Mouse (Mus musculus): ENCODE measurements around the gene Hoxb7. TPM values are rescaled to one million over a fixed set of nuclear protein-coding genes. Genes with fewer than 3 reads are reported as not detected.

Hoxb7 gene
- polyA plus RNA-seq, 1 experiment = not detected

DNA sequence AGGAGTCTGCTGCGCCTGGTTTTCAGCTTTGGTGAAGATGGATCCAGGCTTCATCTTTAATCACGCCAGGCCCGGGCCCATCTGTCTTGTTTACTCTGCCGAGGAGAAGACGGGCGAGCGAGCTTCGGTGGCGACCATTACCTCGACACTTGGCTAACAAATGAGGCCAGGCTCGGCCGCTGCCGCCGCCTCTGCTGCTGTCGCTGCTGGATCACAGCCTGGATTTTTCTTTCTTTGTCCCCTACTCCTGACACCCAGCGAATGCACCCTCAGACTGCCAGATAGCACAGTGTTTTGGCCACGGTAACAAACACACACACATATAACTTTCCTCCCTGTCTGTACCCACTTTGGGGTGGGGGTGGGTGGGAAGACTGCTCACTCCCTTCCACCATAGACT is 34.3 kb downstream of the Hoxb7 start:
- TF ChIP-seq POLR2A (IDR thresholded peaks at IDR 0.05; ENCODE audit: borderline replicate concordance, low read depth, low read length) (no peak), CTCF (IDR thresholded peaks at IDR 0.05; ENCODE audit: low read depth, low read length) (no peak)
- Histone ChIP-seq H3K27ac (ENCODE audit: insufficient read depth, low read depth, low read length) (no peak overlapping the region), H3K4me1 (ENCODE audit: control insufficient read depth, insufficient read depth, low read length) (peaks cover 3% of the 10 kb centered on the region), H3K4me3 (ENCODE audit: insufficient read depth, low read length) (no peak overlapping the region)

DNA sequence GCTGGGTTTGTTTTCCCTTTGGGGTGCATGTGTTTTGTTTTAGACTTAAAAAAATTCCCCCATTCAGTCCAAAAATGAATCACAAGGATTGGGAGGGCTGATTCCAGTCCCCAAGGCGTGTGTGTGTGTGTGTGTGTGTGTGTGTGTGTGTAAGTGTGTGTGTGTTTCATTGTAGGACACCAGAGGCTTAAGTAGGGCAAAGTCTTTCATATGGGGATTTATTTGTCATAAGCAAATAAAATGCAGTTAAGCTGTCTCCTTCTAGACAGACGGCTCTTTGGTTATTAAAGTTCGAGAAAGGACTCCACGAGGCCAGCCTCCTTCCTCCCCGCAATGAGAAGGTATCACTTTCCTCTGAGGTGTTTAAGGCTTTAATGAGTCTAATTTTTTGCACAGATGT is 35.4 kb downstream of the Hoxb7 start:
- peaks cover 3% of the 10 kb centered on the region for H3K4me1 ChIP-seq (ENCODE audit: control insufficient read depth, insufficient read depth, low read length)
- no peak overlapping the region for H3K27ac ChIP-seq (ENCODE audit: insufficient read depth, low read depth, low read length)
- no peak for TF ChIP-seq POLR2A (IDR thresholded peaks at IDR 0.05; ENCODE audit: borderline replicate concordance, low read depth, low read length)
- no peak for TF ChIP-seq CTCF (IDR thresholded peaks at IDR 0.05; ENCODE audit: low read depth, low read length)

DNA sequence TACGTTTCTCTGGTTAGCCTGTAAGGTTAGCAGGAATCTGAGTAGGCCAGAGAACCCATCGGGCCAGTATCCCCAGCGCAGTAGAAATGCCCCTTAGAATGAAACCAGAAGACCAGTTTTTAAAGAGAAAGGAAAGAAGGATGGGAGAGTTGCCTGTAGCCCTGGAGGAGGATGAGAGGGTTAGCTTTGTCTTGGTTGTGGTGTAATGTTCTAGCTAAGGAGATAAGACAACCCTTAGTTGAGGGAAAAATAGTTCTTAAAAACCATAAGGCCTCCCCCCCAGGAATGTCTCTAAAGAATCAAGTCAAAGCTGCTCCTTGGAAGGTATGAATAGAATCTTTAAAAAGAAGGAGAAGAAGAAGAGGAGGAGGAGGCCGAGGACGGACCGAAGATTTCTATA is 36.3 kb downstream of the Hoxb7 start:
- no peak for TF ChIP-seq CTCF (IDR thresholded peaks at IDR 0.05; ENCODE audit: low read depth, low read length)
- TF ChIP-seq POLR2A (IDR thresholded peaks at IDR 0.05; ENCODE audit: borderline replicate concordance, low read depth, low read length) = no peak
- Histone ChIP-seq H3K4me1 (ENCODE audit: control insufficient read depth, insufficient read depth, low read length) (peaks cover 3% of the 10 kb centered on the region), H3K27ac (ENCODE audit: insufficient read depth, low read depth, low read length) (no peak overlapping the region), H3K4me3 (ENCODE audit: insufficient read depth, low read length) (no peak overlapping the region)

More for the DNA sequence above, 35.4 kb downstream of the Hoxb7 start:
- H3K4me3 ChIP-seq (ENCODE audit: insufficient read depth, low read length) = no peak overlapping the region

DNA sequence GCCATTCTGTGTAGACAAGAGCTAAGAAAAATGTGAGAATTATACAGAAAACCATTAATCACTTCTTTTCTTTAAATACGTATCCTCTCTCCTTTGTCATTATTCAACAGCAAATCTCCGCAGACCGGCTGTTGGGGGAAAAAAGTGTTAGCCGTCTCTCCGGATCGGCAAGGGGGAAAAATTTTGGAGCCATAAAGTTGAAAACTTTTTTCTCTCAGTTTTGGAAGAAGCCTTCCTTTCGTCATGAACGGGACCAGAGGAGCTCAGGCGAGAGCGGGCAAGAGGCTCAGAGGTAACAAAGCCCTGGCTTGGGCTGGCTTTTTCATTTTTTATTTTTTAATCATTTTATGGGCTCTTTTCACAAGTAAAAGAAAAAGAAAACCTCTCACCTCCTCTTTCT is 36.7 kb downstream of the Hoxb7 start, which contains the start of gene Hoxb3:
TSS of gene Hoxb3 (plus strand) at position 173 of the 400 bp plus-strand sequence.
- no peak for TF ChIP-seq CTCF (IDR thresholded peaks at IDR 0.05; ENCODE audit: low read depth, low read length)
- no peak within 1 kb of the TSS for H3K27ac ChIP-seq (ENCODE audit: insufficient read depth, low read depth, low read length)
- H3K4me3 ChIP-seq (ENCODE audit: insufficient read depth, low read length) = no peak within 1 kb of the TSS
- H3K4me1 ChIP-seq (ENCODE audit: control insufficient read depth, insufficient read depth, low read length) = peaks cover 3% of the 10 kb centered on the region

DNA sequence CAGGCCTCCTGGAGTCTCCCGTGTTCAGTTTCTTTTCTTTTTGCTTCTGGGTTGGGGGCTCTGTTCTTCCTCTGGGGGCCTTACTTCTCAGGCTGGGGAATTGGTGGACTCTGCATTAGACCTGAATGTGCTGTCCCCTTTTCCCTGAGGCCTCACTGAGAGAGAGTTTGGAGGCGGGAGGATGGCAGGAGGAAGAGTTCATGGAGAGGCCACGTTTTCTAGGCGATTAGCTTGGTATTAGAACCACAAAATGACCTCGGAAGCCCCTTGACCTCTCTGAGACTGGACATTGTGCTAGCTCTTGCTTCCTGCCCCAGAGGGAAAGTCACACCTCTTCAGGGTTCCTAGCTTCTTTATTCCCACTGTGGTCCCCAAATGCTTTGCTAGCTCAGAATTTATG is 37.7 kb downstream of the Hoxb7 start:
- Histone ChIP-seq H3K27ac (ENCODE audit: insufficient read depth, low read depth, low read length) (no peak overlapping the region), H3K4me3 (ENCODE audit: insufficient read depth, low read length) (no peak overlapping the region), H3K4me1 (ENCODE audit: control insufficient read depth, insufficient read depth, low read length) (peaks cover 3% of the 10 kb centered on the region)
- TF ChIP-seq CTCF (IDR thresholded peaks at IDR 0.05; ENCODE audit: low read depth, low read length) = no peak
- TF ChIP-seq POLR2A (IDR thresholded peaks at IDR 0.05; ENCODE audit: borderline replicate concordance, low read depth, low read length) = no peak

DNA sequence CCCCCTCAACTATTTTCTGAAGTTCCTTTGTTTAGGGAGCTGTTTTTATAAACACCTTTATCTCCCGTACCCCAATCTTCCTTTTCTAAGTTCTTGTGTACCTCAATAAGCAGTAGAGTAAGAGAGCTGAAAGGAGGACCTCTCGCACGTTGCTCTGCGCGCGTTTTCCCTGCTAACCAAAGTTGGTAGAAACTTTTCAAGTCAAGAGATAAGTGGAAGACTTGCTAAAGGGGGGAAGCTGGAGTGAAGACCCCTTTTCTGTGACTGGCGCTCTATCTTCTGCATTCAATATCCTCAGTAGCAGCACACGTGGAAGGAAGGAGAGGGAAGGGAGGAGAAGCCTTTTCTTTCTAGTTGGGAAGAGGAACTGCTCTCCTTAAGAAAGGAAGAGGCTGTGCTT is 38.5 kb downstream of the Hoxb7 start:
- H3K27ac ChIP-seq (ENCODE audit: insufficient read depth, low read depth, low read length) = no peak overlapping the region
- H3K4me1 ChIP-seq (ENCODE audit: control insufficient read depth, insufficient read depth, low read length) = no peaks in the 10 kb centered on the region
- no peak overlapping the region for H3K4me3 ChIP-seq (ENCODE audit: insufficient read depth, low read length)
- TF ChIP-seq POLR2A (IDR thresholded peaks at IDR 0.05; ENCODE audit: borderline replicate concordance, low read depth, low read length) (no peak), CTCF (IDR thresholded peaks at IDR 0.05; ENCODE audit: low read depth, low read length) (no peak)

DNA sequence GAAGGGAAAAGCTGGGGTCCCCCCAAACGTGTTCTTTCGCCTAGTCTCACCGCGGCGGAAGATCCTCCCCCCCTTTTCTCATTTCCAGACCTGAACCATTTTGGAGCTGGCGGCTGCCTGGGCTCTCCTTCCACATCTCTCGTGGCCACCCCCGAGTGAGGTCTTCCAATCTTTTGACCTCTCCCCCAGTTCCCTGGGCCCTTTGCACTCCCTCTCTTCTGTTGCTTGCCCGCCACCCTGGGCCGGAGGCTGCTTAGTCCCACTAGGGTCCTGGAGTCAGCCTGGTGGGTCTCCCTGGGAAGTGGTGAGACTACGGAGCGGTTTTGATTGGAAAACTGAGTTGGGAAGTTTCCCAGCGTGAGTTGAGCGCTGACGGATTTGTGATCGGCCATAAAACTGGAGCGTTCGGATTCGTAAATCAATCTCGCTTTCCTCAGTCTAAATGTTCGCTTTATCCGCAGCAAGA is 39.4 kb downstream of the Hoxb7 start:
- no peak overlapping the region for H3K4me3 ChIP-seq (ENCODE audit: insufficient read depth, low read length)
- H3K4me1 ChIP-seq (ENCODE audit: control insufficient read depth, insufficient read depth, low read length) = no peaks in the 10 kb centered on the region
- TF ChIP-seq CTCF (IDR thresholded peaks at IDR 0.05; ENCODE audit: low read depth, low read length) (no peak), POLR2A (IDR thresholded peaks at IDR 0.05; ENCODE audit: borderline replicate concordance, low read depth, low read length) (no peak)
- no peak overlapping the region for H3K27ac ChIP-seq (ENCODE audit: insufficient read depth, low read depth, low read length)

DNA sequence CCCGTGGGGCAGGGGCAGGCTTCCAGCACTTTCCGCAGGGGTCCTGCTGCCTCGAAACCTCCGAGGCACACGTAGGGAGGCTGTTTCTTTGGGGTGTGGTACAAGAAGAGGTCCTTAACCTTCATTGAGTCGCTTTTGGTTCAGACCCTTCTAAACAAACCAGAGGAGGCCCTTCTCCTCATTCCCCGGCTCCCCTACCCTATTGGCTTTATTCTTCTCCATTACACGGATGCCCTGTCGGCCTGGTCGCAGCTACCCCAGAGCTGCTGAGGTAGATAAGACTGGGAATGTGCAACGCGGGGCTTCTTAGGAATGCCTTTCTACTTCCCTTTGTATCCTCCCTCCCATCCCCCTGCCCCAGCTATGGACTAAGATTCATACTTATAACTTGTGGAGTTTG is 40.3 kb downstream of the Hoxb7 start:
- Histone ChIP-seq H3K27ac (ENCODE audit: insufficient read depth, low read depth, low read length) (no peak overlapping the region), H3K4me3 (ENCODE audit: insufficient read depth, low read length) (no peak overlapping the region), H3K4me1 (ENCODE audit: control insufficient read depth, insufficient read depth, low read length) (no peaks in the 10 kb centered on the region)
- TF ChIP-seq CTCF (IDR thresholded peaks at IDR 0.05; ENCODE audit: low read depth, low read length) = no peak
- TF ChIP-seq POLR2A (IDR thresholded peaks at IDR 0.05; ENCODE audit: borderline replicate concordance, low read depth, low read length) = no peak

DNA sequence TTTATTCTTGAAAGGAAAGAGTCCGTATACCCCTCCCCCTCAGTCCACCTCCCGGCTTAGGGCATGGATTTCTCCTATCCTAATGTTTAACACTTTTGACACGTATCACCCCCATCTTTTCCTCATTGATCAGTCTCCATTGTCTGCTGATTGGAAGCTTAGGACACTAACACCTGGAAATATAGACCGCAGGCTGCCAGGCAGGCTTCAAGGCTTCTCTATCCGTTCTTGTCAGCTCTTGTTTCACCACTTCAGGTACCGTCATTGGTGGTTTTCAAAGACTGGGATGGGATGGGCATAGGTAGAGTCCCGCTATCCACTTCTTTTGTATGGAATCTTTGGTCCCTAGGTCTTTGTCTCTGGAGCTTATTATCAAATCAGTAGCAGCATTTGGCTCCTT is 40.7 kb downstream of the Hoxb7 start:
- TF ChIP-seq CTCF (IDR thresholded peaks at IDR 0.05; ENCODE audit: low read depth, low read length) (no peak), POLR2A (IDR thresholded peaks at IDR 0.05; ENCODE audit: borderline replicate concordance, low read depth, low read length) (no peak)
- Histone ChIP-seq H3K27ac (ENCODE audit: insufficient read depth, low read depth, low read length) (no peak overlapping the region), H3K4me1 (ENCODE audit: control insufficient read depth, insufficient read depth, low read length) (no peaks in the 10 kb centered on the region), H3K4me3 (ENCODE audit: insufficient read depth, low read length) (no peak overlapping the region)

DNA sequence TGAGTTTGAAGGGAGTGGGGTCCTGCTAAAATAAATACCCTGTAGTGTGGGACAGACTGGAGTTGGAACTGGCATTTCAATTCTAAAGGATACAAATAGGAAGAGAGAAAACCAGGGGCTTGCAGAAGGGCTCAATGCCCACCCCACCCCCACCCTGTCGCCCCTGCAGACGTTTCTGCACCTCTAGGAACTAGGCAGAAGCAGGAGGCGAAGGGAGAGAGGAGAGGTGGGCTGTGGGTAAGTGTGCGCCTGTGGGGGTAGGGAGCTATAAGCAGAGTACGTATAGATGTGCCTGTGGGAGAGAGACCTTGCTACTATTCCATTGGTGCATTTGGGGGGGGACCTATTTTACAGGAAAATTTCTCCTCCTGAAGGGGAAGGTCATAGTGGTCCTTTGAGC is 41.3 kb downstream of the Hoxb7 start:
- H3K27ac ChIP-seq (ENCODE audit: insufficient read depth, low read depth, low read length) = no peak overlapping the region
- no peak overlapping the region for H3K4me3 ChIP-seq (ENCODE audit: insufficient read depth, low read length)
- no peak for TF ChIP-seq CTCF (IDR thresholded peaks at IDR 0.05; ENCODE audit: low read depth, low read length)
- H3K4me1 ChIP-seq (ENCODE audit: control insufficient read depth, insufficient read depth, low read length) = no peaks in the 10 kb centered on the region

DNA sequence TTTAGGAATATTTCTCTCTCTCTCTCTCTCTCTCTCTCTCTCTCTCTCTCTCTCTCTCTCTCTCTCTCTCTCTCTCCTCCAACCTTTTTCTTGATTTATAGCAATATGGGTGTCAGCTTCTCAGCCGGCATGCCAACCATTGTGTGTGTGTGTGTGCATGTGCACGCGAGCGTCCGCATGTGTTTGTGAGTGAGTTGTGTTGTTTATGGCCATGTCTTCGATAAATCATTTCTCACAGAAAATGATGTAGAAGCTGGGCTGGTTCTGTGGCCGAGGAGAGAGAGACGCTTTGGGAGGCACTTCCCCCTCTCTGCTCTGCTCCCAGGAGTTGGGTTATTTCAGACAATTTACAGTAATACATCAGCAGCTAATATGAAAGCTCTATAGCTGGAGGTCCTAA is 42.2 kb downstream of the Hoxb7 start:
- no peak for TF ChIP-seq CTCF (IDR thresholded peaks at IDR 0.05; ENCODE audit: low read depth, low read length)
- no peak for TF ChIP-seq POLR2A (IDR thresholded peaks at IDR 0.05; ENCODE audit: borderline replicate concordance, low read depth, low read length)
- H3K4me1 ChIP-seq (ENCODE audit: control insufficient read depth, insufficient read depth, low read length) = no peaks in the 10 kb centered on the region
- no peak overlapping the region for H3K27ac ChIP-seq (ENCODE audit: insufficient read depth, low read depth, low read length)
- no peak overlapping the region for H3K4me3 ChIP-seq (ENCODE audit: insufficient read depth, low read length)

Data from bone marrow macrophage, adult 2 months (primary cell).